Mouse (Mus musculus) c-Kit-positive CD71-negative TER-119-negative erythroid progenitor cells, embryonic 14.5 days (primary cell): ENCODE results near the gene Slc22a12.

ENCODE experiments used
- DNase-seq: peaks from one replicate; pipeline ENCODE4 v3.0.0-alpha.2; 2013; ENCODE audit warnings: low read depth

Gene Slc22a12

DNA sequence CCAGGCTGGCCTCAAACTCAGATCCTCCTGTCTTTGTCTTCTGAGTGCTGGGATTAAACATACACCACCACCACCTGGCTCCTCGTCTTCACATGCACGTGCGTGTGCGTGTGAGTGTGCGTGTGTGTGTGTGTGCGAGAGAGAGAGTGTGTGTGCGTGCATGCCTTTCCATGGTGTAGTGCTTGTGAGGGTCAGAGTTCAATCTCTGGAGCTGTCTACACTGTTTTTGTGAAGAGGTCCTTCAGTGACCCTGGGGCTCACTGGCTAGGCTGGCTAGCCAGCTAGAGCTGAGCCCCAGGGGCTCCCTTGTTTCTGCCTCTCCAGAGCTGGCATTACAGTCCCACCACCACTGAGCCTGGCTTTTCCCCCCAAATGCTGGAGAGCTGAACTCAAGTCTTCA lies 1.3 kb downstream of the Slc22a12 start:
- no peak for DNase-seq

GRCm38 (mm10) chr19:6540191-6540590 lies 2.6 kb downstream of the Slc22a12 start:
- no peak for DNase-seq

GRCm38 (mm10) chr19:6539592-6539991 lies 3.2 kb downstream of the Slc22a12 start:
- no peak for DNase-seq

DNA sequence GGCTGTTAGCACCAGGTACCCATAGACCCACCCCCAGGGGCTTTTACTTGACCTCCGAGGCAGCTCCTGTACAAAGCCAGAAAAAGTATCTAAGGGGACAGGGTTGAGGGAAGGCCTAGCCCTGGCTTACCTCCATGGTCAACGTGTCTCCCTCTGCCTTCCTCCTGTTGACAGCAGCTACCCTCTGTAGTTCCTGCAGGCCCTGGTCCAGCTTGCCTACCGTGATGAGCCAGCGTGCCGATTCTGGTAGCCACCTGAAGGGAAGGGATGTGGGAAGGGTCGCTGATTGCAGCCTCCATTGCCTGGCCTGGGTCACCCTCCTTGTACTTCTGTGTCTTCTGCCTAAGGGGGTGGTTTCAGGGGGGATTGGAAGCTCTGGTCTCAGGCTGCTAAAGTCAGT lies 4.3 kb downstream of the Slc22a12 start:
- no peak for DNase-seq

- DNase-seq: no peak
Measured at GRCm38 (mm10) chr19:6537526-6537925, 5.3 kb downstream of the Slc22a12 start.

DNA sequence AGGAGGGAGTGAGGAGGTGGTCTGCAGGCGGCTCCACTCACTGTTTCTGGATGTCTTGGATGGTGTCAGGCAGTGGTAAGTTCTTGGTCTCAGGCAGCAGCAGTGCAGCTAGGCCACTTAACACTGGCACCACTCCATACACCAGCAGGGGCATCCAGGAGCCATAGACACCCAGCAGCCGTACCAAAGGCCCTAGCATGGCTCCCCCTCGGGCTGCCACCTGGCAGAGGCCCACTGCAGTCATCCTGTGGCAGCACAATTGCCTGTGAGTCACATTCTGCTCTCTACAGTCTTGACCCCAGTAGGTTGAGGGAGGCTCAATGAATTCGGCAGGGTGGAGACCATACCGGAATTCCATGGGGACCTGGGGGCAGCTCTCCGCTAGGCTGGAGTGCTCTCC lies 6.1 kb downstream of the Slc22a12 start:
- DNase-seq: no peak

DNA sequence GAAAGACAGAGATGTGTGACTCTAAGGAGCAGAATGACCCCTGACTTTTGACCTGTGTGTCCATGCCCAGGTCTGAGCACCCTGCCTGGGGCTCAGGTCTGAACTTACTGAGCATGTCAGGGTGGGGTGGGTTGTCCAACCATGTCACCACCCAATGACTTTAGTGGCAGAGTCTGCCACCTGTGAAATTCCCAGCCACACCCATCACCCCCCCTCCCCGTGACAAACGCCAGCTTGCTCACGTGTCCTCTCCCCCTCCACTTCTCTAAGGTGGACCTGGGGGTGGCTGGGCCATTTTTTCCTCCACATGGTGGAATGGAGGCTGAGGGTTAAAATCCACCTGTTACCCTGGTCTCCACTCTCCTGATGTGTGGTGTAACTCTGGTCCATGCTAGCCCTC lies 6.6 kb downstream of the Slc22a12 start:
- DNase-seq: no peak

- DNase-seq: no peak
Measured at GRCm38 (mm10) chr19:6534118-6534415, 8.8 kb downstream of the Slc22a12 start.

GRCm38 (mm10) chr19:6533290-6534117 lies 9.3 kb downstream of the Slc22a12 start:
- DNase-seq: no peak

DNA sequence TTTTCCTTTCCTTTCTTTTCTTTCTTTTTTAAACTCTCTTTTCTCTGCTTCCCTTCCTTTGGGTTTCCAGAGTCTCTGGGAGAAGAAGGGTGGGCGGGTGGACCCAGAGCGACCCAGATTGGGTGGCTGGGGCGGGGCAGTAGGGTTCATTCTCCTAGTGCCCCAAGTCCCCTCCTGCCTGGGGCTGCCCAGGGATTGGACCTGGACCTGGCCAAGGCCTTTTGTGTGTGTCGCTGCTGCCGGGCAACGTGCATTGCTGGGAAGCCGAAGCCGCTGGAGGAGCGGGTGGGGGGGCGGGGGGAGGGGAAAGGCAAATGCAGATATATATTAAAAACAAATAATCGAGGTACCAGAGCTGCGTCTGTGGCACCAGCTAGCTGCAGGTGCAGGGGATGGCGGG lies 10.2 kb downstream of the Slc22a12 start:
- no peak for DNase-seq

GRCm38 (mm10) chr19:6531832-6532471 lies 10.9 kb downstream of the Slc22a12 start:
- DNase-seq: no peak

DNA sequence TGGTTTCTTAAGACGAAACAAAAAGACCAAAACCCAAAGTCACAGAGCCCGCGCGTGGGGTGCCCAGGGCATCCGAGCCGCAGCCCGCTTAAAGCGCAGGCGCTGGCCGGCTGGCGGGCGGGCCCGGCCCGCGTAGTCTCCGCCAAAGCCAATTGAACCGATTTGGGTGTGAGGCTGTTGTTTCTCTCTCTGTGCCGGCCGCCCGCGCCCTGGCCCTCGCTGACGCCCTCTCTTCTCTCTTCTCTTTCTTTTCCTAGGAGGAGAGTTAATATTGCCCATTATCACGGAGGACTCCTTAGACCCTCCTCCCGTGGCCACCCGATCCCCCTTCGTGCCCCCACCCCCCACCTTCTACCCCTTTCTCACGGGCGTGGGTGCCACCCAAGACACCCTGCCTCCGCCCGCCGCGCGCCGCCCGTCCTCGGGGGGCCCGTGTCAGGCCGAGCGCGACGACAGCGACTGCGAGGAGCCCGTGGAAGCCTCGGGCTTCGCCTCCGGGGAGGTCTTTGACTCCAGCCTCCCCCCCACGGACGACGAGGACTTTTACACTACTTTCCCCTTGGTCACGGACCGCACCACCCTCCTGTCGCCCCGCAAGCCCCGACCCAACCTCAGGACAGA lies 11.7 kb downstream of the Slc22a12 start:
- no peak for DNase-seq

DNA sequence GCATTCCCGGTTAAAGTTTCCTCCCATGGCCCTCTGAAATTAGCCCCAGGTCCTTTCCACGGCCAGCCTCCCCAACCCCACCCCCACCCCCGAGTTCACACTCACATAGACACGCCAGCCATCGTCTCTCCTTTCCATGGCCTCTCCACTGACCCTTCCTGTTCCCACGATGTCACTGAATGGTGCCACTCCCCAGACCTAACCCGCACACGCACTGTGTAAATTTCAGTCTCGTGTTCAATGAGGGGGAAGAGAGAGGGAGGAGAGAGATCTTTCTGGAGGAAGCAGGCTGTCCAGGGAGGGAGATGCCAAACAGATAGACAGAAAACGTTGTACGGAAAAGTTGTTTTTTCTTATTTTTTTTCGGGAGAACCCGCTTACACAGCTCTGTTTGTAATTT lies 12.5 kb downstream of the Slc22a12 start:
- DNase-seq: no peak

GRCm38 (mm10) chr19:6529265-6529985 lies 13.4 kb downstream of the Slc22a12 start:
- no peak for DNase-seq

DNA sequence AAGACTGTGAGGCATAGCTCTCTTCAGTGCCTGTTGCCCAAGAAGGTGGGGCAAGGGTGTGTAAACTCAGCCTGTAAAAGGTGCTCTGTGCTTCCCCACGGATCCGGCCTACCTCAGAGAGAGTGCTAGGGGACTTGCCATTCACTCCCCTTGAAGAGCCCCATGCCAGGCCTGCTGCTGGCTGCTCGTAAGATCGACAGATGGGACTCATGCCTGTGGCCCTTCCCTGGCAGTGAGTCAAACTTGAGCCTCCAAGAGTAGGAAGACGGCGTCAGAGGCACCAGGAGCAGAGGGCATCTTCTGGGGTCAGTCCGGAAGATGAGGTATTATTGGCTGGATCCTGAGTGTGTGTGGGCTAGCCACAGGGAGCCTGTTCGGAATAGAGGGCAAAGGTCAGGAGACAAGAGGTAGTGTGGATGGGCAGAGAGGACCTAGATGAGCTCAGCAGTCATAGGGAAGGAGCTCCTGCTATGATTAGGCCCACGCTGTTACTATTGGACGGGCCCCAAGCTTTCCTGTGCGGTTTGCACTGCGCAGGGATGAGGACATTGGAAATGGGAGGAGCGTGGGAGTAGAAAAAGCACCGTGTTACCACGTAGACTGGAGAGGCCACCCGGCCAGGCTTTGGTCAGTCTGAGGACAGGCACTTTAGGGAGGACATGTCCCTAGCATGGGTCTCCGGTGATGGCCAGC lies 14.8 kb downstream of the Slc22a12 start:
- DNase-seq: no peak

DNA sequence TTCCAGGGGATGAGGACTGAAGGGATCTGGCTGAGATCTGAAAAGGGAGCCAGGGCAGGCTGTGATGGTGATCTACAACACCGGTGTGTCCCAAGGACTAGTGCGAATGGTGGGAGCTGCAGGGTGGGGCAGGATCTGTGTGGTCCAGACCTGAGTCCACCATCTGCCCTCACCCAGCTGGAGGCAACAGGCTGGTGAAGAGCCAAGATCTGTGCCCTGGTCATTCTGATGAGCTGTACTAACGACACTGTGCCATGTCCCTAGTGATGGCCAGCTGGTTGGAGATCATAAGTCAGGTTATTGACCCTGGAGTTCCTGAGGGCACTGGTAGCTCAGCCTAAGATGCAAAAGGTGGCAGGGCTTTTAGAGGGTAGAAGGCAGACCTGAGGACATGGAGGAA lies 15.4 kb downstream of the Slc22a12 start:
- DNase-seq: no peak

DNA sequence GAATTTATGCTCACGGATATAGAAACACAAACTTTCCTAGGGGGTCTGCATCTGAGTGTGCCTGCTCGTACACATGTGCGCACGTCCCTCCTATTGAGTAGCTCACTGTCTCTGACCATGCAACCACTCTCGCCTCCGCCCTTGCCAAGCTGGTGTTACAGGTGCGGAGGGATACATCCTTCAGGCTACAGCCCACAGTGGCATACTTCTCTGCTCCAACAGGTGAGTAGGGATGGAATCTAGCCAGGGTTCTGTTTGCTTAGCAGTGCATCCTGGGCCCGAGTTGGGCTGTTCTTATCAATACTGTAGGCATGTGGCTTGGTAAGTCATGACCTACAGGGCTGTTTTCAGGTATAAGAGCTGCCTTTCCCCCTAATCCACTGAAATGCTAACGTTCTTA lies 16.8 kb downstream of the Slc22a12 start:
- no peak for DNase-seq

GRCm38 (mm10) chr19:6525023-6525422 lies 17.8 kb downstream of the Slc22a12 start:
- no peak for DNase-seq

GRCm38 (mm10) chr19:6522289-6522688 lies 20.5 kb downstream of the Slc22a12 start:
- no peak for DNase-seq

DNA sequence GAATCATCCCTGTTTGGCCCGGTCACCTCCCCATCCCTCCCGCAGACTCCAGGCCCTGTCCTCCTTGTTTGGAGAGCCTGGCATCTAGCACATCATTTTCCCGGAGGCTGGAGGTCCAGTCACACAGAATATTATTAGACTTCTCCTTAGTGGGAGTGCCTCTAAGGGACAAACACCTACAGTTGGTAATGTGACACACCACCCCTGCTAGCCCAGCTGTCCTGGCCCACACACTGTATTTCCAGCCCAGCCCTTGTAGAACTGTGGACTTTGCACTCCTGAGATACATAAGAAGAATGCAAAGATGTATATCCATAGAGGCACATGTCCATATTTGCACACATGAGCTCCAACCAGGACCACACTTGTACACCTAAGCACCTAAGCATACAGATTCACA lies 21.2 kb downstream of the Slc22a12 start:
- DNase-seq: no peak

DNA sequence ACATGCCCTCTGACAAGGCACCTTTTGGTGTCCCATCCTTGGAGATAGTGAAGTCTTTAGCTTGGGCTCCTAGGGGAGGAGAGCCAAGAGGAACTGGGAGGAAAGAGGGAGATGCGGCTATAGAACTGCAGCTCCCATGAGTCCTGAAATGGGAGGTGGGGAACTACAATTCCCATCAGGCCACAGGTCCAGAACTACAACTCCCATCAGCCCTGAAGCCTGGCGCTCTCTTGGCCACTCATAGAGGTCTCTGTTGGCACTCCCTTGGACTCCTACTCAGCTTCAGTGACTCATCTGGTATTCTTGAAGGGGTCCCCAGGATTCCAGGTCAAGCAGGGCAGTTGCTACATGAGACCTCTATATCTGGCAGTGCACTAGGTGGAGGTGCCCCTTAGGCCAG lies 23.3 kb downstream of the Slc22a12 start:
- DNase-seq: no peak

DNA sequence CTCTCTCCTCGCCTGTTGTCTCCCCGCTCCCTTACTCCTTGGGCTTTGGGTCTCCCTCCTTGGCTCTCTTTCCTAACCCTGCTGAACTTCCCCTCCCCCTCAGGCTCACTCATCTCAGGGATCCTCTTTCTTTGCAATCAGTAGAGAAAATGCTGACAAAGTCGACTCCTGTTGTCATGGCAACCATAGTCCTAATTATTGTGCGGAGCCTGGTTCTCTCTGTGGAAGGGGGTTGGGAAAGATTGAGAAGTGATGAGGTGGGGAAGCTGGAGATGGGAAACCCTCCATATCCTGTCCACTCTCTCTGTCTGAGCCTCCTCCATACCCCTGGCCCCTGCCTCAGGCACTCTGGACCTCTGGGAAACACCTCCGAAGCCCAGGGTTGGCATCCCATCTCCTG lies 24.2 kb downstream of the Slc22a12 start:
- DNase-seq: no peak
